Mouse (Mus musculus) neural tube, embryonic 14.5 days (tissue): ENCODE measurements around the gene Usp33. TPM values are rescaled to one million over a fixed set of nuclear protein-coding genes. Genes with fewer than 3 reads are reported as not detected.

ENCODE experiments used
- ATAC-seq: fragments of 200-750 bp; cut with Nextera tagmentation; 2 replicates; pipeline ENCODE4 v1.8.0; 2017; ENCODE audit warnings: low read depth, mild to moderate bottlenecking, moderate TSS enrichment, moderate library complexity
- H3K27ac ChIP-seq: fragments of 300-500 bp; sonication (generic); 2 replicates; pipeline ENCODE4 v1.5.1; 2014; ENCODE audit warnings: low read depth, mild to moderate bottlenecking, control low read depth, low read length, moderate library complexity, mixed read lengths
- H3K27me3 ChIP-seq: fragments of 300-500 bp; sonication (generic); 2 replicates; pipeline ENCODE4 v1.6.1; 2014; ENCODE audit warnings: low read length; ENCODE audit not compliant: control insufficient read depth, insufficient read depth
- H3K36me3 ChIP-seq: fragments of 300-500 bp; sonication (generic); 2 replicates; pipeline ENCODE4 v1.6.1; 2014; ENCODE audit warnings: low read length, mixed read lengths; ENCODE audit not compliant: control insufficient read depth, insufficient read depth
- H3K4me1 ChIP-seq: fragments of 300-500 bp; sonication (generic); 2 replicates; pipeline ENCODE4 v1.6.1; 2014; ENCODE audit warnings: low read length; ENCODE audit not compliant: control insufficient read depth, insufficient read depth
- H3K4me2 ChIP-seq: fragments of 300-500 bp; sonication (generic); 2 replicates; pipeline ENCODE4 v1.6.1; 2014; ENCODE audit warnings: mild to moderate bottlenecking, low read depth, low read length, control low read depth
- H3K4me3 ChIP-seq: fragments of 300-500 bp; sonication (generic); 2 replicates; pipeline ENCODE4 v1.5.1; 2014; ENCODE audit warnings: low read depth, low read length, control low read depth, mixed read lengths
- H3K9ac ChIP-seq: fragments of 300-500 bp; sonication (generic); replicated peaks from 2 replicates; pipeline ENCODE4 v1.6.1; 2014; ENCODE audit warnings: low read depth, mild to moderate bottlenecking, control low read depth, low read length, mixed read lengths
- H3K9me3 ChIP-seq: fragments of 300-500 bp; sonication (generic); 2 replicates; pipeline ENCODE4 v1.6.1; 2016; ENCODE audit warnings: low read length; ENCODE audit not compliant: control insufficient read depth
- WGBS: fragments of 180-500 bp; shearing (Covaris S2); extraction: QIAGEN DNeasy Blood & Tissue Kit; methylation state at CpG from one replicate; pipeline ENCODE4 v1.1.7; 2014; 5-methylcytosine and 5-hydroxymethylcytosine counted together
- polyA plus RNA-seq: library from polyadenylated mRNA; unstranded; fragments of >200 nt; fragmentation: Nextera tagmentation; extraction: Ambion mirVana; gene quantifications from 2 replicates; pipeline ENCODE4 v1.2.1, GENCODE M21; 2014

The Usp33 gene
- polyA plus RNA-seq, 1 experiment from 2014 or later = 126 TPM

GRCm38 (mm10) chr3:152403827-152404226 lies 57.5 kb downstream of the Usp33 start:
- Histone ChIP-seq H3K27me3 (no peaks in the 10 kb centered on the region), H3K36me3 (no peaks in the 10 kb centered on the region), H3K4me1 (no peaks in the 10 kb centered on the region), H3K4me3 (no peak overlapping the region), H3K9me3 (no peaks in the 10 kb centered on the region), H3K9ac (no peak overlapping the region), H3K4me2 (no peak overlapping the region), H3K27ac (no peak overlapping the region)
- 82% methylated on average over 2 of the region's 2 CpGs for WGBS
- ATAC-seq = no peak

DNA sequence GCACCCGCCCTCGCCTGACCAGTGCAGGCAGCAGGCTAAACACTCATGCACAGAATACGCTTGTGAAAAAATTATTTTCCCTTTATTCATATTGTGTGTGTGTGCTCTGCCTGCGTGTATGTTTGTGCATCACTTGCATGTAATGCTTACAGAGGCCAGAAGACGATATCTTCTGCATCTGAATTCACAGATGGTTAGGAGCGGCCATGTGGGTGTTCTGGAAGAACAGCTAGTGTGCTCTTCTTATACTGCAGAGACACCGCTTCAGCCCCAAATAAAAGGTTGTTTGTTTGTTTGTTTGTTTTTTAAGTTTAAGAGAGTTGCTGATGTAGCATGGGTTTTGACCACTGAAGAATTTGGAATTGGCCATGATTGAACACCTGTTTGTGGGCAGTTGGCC lies 59.1 kb downstream of the Usp33 start:
- H3K36me3 ChIP-seq = no peaks in the 10 kb centered on the region
- no peaks in the 10 kb centered on the region for H3K9me3 ChIP-seq
- H3K4me3 ChIP-seq = no peak overlapping the region
- no peaks in the 10 kb centered on the region for H3K27me3 ChIP-seq
- no peak for ATAC-seq
- no peaks in the 10 kb centered on the region for H3K4me1 ChIP-seq
- no peak overlapping the region for H3K27ac ChIP-seq
- WGBS = 95% methylated on average over 7 of the region's 7 CpGs
- H3K4me2 ChIP-seq = no peak overlapping the region
- H3K9ac ChIP-seq = no peak overlapping the region

- H3K4me2 ChIP-seq = no peak overlapping the region
- ATAC-seq = no peak
- no peaks in the 10 kb centered on the region for H3K4me1 ChIP-seq
Observed at GRCm38 (mm10) chr3:152405978-152406640, 59.8 kb downstream of the Usp33 start.

GRCm38 (mm10) chr3:152410980-152411551 lies 64.8 kb downstream of the Usp33 start:
- H3K36me3 ChIP-seq = no peaks in the 10 kb centered on the region
- WGBS = 89% methylated on average over 7 of the region's 7 CpGs
- H3K4me3 ChIP-seq = no peak overlapping the region
- no peak overlapping the region for H3K27ac ChIP-seq
- H3K9me3 ChIP-seq = no peaks in the 10 kb centered on the region
- H3K27me3 ChIP-seq = no peaks in the 10 kb centered on the region
- H3K9ac ChIP-seq = no peak overlapping the region
- H3K4me2 ChIP-seq = no peak overlapping the region
- H3K4me1 ChIP-seq = no peaks in the 10 kb centered on the region
- ATAC-seq = no peak

More at GRCm38 (mm10) chr3:152405978-152406640, 59.8 kb downstream of the Usp33 start:
- no peak overlapping the region for H3K9ac ChIP-seq
- H3K9me3 ChIP-seq = no peaks in the 10 kb centered on the region
- H3K4me3 ChIP-seq = no peak overlapping the region
- 84% methylated on average over 4 of the region's 4 CpGs for WGBS
- no peak overlapping the region for H3K27ac ChIP-seq
- H3K27me3 ChIP-seq = no peaks in the 10 kb centered on the region
- no peaks in the 10 kb centered on the region for H3K36me3 ChIP-seq

DNA sequence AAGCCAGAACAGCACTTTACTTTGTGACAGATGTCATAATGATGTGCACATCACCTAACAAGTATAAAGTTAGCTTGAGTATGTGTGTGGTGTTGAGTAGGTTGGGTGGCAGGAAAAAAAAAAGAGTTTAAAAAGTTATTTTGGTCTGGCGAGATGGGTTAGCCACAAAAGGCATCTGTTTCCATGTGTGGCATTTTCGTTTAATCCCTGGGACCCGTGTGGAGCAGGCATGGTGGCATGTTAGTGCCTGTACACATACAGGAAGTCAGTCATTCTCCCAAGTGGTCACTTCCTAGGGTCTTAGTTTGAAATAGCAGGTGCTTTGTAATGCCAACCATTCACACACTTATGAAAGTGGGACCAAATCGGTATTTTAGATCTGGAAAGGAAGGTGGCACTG lies 66.1 kb downstream of the Usp33 start:
- Histone ChIP-seq H3K4me1 (no peaks in the 10 kb centered on the region), H3K27me3 (no peaks in the 10 kb centered on the region), H3K9me3 (no peaks in the 10 kb centered on the region), H3K4me2 (no peak overlapping the region), H3K4me3 (no peak overlapping the region), H3K27ac (no peak overlapping the region), H3K9ac (no peak overlapping the region), H3K36me3 (no peaks in the 10 kb centered on the region)
- 89% methylated on average over 4 of the region's 4 CpGs for WGBS
- ATAC-seq = no peak

DNA sequence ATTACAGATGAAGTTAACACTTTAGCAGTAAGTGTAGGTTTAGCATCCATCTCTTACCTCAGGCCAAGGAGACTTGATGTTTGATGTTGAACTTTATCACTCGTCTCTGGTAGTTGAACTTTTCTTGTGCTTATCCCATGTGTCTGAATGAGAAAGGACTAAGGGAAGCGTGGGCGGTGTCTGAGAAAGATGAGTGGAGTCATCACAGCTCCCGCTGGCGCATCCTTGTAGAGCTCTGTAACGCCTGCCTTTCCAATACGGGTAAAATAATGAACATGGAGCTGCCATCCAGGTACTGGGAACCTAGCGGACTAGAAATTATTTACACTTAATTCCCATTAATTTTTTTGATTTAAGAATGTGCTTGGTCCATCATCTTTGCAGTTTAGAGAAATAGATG lies 82.6 kb downstream of the Usp33 start:
- H3K27me3 ChIP-seq = no peaks in the 10 kb centered on the region
- no peaks in the 10 kb centered on the region for H3K9me3 ChIP-seq
- WGBS = 94% methylated on average over 8 of the region's 8 CpGs
- H3K4me1 ChIP-seq = no peaks in the 10 kb centered on the region
- no peak overlapping the region for H3K9ac ChIP-seq
- ATAC-seq = no peak
- no peak overlapping the region for H3K27ac ChIP-seq
- peaks cover 6% of the 10 kb centered on the region; the same call in 1 of the 2 replicates for H3K36me3 ChIP-seq
- H3K4me3 ChIP-seq = no peak overlapping the region
- no peak overlapping the region for H3K4me2 ChIP-seq

DNA sequence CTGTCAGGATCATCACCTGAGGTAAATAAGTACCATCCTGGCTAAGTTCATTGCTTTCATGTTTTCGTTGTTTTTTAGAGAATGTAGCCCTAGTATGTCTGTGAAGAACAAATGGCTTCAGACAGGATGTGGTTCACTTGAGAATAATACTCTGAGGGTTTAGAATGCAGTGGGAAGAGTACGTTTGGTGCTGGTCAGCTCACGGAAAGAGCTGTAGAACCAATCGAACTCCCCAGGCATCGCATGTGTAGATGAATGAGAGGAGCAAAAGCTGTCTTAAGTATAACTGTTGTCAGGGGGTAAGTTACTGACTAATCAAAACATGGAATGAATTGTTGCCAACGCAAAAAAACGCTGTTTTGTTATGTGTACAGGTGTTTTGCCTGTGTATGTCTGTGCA lies 86.4 kb downstream of the Usp33 start:
- Histone ChIP-seq H3K9ac (no peak overlapping the region), H3K4me2 (no peak overlapping the region), H3K27ac (no peak overlapping the region), H3K27me3 (no peaks in the 10 kb centered on the region), H3K36me3 (peaks cover 6% of the 10 kb centered on the region; the same call in 1 of the 2 replicates), H3K4me1 (no peaks in the 10 kb centered on the region), H3K4me3 (no peak overlapping the region), H3K9me3 (no peaks in the 10 kb centered on the region)
- no peak for ATAC-seq
- WGBS = 98% methylated on average over 7 of the region's 7 CpGs

DNA sequence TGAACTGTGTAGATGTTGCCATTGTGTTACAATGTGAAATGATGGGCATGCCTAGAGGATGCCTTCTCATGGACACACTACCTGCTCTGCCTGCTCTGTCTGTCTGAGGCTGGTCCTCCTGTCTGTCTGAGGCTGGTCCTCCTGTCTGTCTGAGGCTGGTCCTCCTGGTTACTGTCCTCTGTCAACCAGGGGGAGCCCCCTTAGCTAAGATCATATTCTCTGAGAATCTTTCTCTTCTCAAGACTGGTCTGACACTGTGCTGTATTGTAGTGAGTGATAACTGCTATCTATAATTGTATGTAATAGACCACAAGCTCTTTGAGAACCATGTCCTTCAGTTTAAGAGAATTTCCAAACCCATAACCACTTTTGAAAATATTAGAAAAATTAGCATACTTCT lies 89.3 kb downstream of the Usp33 start:
- no peaks in the 10 kb centered on the region for H3K36me3 ChIP-seq
- H3K4me3 ChIP-seq = no peak overlapping the region
- ATAC-seq = no peak

GRCm38 (mm10) chr3:152438068-152438467 lies 91.8 kb downstream of the Usp33 start:
- ATAC-seq = no peak
- Histone ChIP-seq H3K9me3 (no peaks in the 10 kb centered on the region), H3K4me2 (no peak overlapping the region), H3K36me3 (no peaks in the 10 kb centered on the region), H3K4me1 (no peaks in the 10 kb centered on the region), H3K9ac (no peak overlapping the region), H3K4me3 (no peak overlapping the region), H3K27me3 (no peaks in the 10 kb centered on the region), H3K27ac (no peak overlapping the region)
- WGBS = over 99% methylated on average over 7 of the region's 7 CpGs

More for the DNA sequence above, 89.3 kb downstream of the Usp33 start:
- Histone ChIP-seq H3K9me3 (no peaks in the 10 kb centered on the region), H3K27ac (no peak overlapping the region), H3K4me2 (no peak overlapping the region), H3K27me3 (no peaks in the 10 kb centered on the region), H3K4me1 (no peaks in the 10 kb centered on the region), H3K9ac (no peak overlapping the region)
